Mouse (Mus musculus) C2C12 (cell line): ENCODE data around the gene Midn.

Experiments used
- CEBPB ChIP-seq: IDR thresholded peaks from one replicate; pipeline ENCODE4 v1.6.1; 2011; ENCODE audit warnings: low read depth, mild to moderate bottlenecking, control low read depth, moderate library complexity
- CTCF ChIP-seq: IDR thresholded peaks from one replicate; pipeline ENCODE4 v1.5.1; 2011; ENCODE audit not compliant: control insufficient read depth, insufficient read depth, insufficient read length
- MAX ChIP-seq: IDR thresholded peaks from one replicate; pipeline ENCODE4 v1.6.1; 2011; ENCODE audit warnings: mild to moderate bottlenecking, control low read depth
- MYOD1 ChIP-seq: IDR thresholded peaks from one replicate; pipeline ENCODE4 v1.6.1; 2011; ENCODE audit warnings: low read depth; ENCODE audit not compliant: control insufficient read depth, insufficient read length
- USF1 ChIP-seq: IDR thresholded peaks from one replicate; pipeline ENCODE4 v1.6.1; 2011; ENCODE audit warnings: low read depth, mild to moderate bottlenecking, control low read depth, moderate library complexity

DNA sequence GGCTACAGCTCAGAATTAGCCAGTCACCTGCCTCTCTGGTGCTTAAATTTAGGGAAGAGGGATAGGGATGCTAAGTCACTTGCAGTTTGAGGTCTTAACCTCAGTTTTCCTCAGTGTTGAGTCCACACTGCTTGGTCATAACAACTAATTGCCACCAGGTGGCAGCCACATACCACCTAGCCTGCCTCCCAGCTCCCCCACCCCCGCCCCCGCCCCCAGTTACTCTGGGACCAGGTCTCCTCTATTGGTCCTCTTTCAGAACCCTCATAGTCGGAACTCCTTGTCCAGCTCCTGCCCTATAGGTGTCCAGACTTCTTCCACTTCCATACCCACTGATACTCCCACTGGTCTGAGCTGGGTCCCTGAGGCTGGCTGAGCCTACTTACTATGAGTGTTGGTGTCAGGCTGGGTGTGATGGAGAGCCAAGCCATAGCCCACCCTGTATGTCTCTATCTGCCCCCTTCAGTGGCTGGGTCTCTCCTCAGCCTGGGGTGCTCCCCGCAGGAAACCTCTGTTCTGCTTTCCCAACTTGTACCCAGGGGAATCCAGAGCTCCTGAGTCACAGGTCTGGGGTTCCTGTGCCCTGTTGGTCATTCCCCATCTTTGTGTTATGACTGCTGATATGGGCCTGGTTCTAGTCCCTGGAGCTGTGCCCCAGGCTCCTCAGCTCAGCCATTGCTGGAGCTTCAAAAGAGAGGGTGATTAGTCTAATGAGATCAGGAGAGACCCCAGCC, 27.6 kb downstream of the Midn start:
- TF ChIP-seq USF1 (no peak), CTCF (peak; percentile 20), MAX (no peak), CEBPB (no peak), MYOD1 (no peak)
